ENCODE assay signal across 21 mouse cellular contexts in genomic region chr12:13035108-13035741, GRCm38 (mm10).
DNase-seq lines count a peak whose midpoint lies in the region; ATAC-seq lines count a peak whose summit lies in the region.
"Had no signal": no experiment of that assay in that cellular context is flagged by ENCODE, and none has a peak within 500 bp of the region (broad histone marks: within the 10 kb centered on the region; RNA-seq: fewer than 3 reads in every experiment).

No protein-coding gene starts in this region.

- H3K27ac ChIP-seq in forebrain, embryonic 13.5 days = peak overlapping the region; percentile 35; the same call in 1 of the 2 replicates
- H3K27ac ChIP-seq in forebrain, embryonic 11.5 days (ENCODE audit: low read depth, low read length) = no peak overlapping the region
- peak overlapping the region; percentile 78 for H3K27ac ChIP-seq in forebrain, embryonic 16.5 days (ENCODE audit: low read length)
- H3K27ac ChIP-seq in intestine, embryonic 15.5 days = no peak overlapping the region
- H3K27ac ChIP-seq: embryonic facial prominence, embryonic 10.5 days; hindbrain, embryonic 10.5 days; kidney, postnatal 0 days had no signal

- H3K4me1 ChIP-seq in forebrain, embryonic 13.5 days = 0 out of 2 replicates have a peak, but pooled peaks cover 7% of the 10 kb centered on the region
- no peaks in the 10 kb centered on the region for H3K4me1 ChIP-seq in forebrain, embryonic 11.5 days (replicated peaks; ENCODE audit: control insufficient read depth, insufficient read depth, low read length)
- H3K4me1 ChIP-seq in forebrain, embryonic 16.5 days (replicated peaks; ENCODE audit: control insufficient read depth, insufficient read depth, low read length) = peaks cover 10% of the 10 kb centered on the region
- no peaks in the 10 kb centered on the region for H3K4me1 ChIP-seq in intestine, embryonic 15.5 days (replicated peaks)
- H3K4me1 ChIP-seq: heart, embryonic 12.5 days; hindbrain, embryonic 10.5 days had no signal

- H3K9ac ChIP-seq in forebrain, embryonic 13.5 days = no peak overlapping the region
- no peak overlapping the region for H3K9ac ChIP-seq in forebrain, embryonic 11.5 days (ENCODE audit: low read length)
- H3K9ac ChIP-seq in forebrain, embryonic 16.5 days (replicated peaks; ENCODE audit: low read depth, low read length) = no peak overlapping the region
- no peak overlapping the region for H3K9ac ChIP-seq in intestine, embryonic 15.5 days
- H3K9ac ChIP-seq: heart, embryonic 12.5 days had no signal

- no peaks in the 10 kb centered on the region for H3K36me3 ChIP-seq in forebrain, embryonic 13.5 days (ENCODE audit: poor library complexity, severe bottlenecking)
- no peaks in the 10 kb centered on the region for H3K36me3 ChIP-seq in forebrain, embryonic 11.5 days (ENCODE audit: control insufficient read depth, insufficient read depth, low read length)
- no peaks in the 10 kb centered on the region for H3K36me3 ChIP-seq in forebrain, embryonic 16.5 days (ENCODE audit: control insufficient read depth, insufficient read depth)
- H3K36me3 ChIP-seq in intestine, embryonic 15.5 days = no peaks in the 10 kb centered on the region
- H3K36me3 ChIP-seq: embryonic facial prominence, embryonic 10.5 days; heart, embryonic 12.5 days; hindbrain, embryonic 10.5 days had no signal

- no peak overlapping the region for H3K4me2 ChIP-seq in forebrain, embryonic 13.5 days
- H3K4me2 ChIP-seq in forebrain, embryonic 11.5 days (ENCODE audit: low read depth, low read length, severe bottlenecking) = no peak overlapping the region
- no peak overlapping the region for H3K4me2 ChIP-seq in forebrain, embryonic 16.5 days (ENCODE audit: low read length)
- no peak overlapping the region for H3K4me2 ChIP-seq in intestine, embryonic 15.5 days (replicated peaks)
- H3K4me2 ChIP-seq: heart, embryonic 12.5 days; midbrain, embryonic 11.5 days had no signal

- no peaks in the 10 kb centered on the region for H3K27me3 ChIP-seq in forebrain, embryonic 13.5 days
- no peaks in the 10 kb centered on the region for H3K27me3 ChIP-seq in forebrain, embryonic 11.5 days (ENCODE audit: control insufficient read depth, insufficient read depth, low read length)
- no peaks in the 10 kb centered on the region for H3K27me3 ChIP-seq in forebrain, embryonic 16.5 days (replicated peaks; ENCODE audit: control insufficient read depth, insufficient read depth, low read length)
- no peaks in the 10 kb centered on the region for H3K27me3 ChIP-seq in intestine, embryonic 15.5 days (replicated peaks)
- H3K27me3 ChIP-seq: heart, embryonic 12.5 days had no signal

- DNase-seq in forebrain, embryonic 11.5 days (ENCODE audit: low spot score) = no peak
- peak; percentile 58 for DNase-seq in brain, adult 2 months (ENCODE audit: low read depth, low spot score)
- DNase-seq in layer of hippocampus, adult 9-10 months (ENCODE audit: low spot score) = peak; percentile 45
- DNase-seq: adrenal gland, postnatal 10 days; cerebellum, adult 9-10 months; gastrocnemius, postnatal 36 days; heart, postnatal 10 days; kidney, adult 18-20 months; lung, postnatal 10 days; right cerebral cortex, postnatal 25 days; thymus, postnatal 36 days had no signal

- no peak overlapping the region for H3K4me3 ChIP-seq in forebrain, embryonic 13.5 days
- H3K4me3 ChIP-seq in forebrain, embryonic 11.5 days (ENCODE audit: low read depth, low read length) = no peak overlapping the region
- no peak overlapping the region for H3K4me3 ChIP-seq in forebrain, embryonic 16.5 days (replicated peaks; ENCODE audit: low read length)
- H3K4me3 ChIP-seq in intestine, embryonic 15.5 days (replicated peaks) = no peak overlapping the region
- H3K4me3 ChIP-seq: embryonic facial prominence, embryonic 10.5 days; heart, embryonic 12.5 days; hindbrain, embryonic 10.5 days had no signal

- peak; percentile 82 for ATAC-seq in forebrain, embryonic 13.5 days
- no peak for ATAC-seq in forebrain, embryonic 11.5 days (replicated peaks; ENCODE audit: low FRiP score)
- peak; percentile 80 for ATAC-seq in forebrain, embryonic 16.5 days
- no peak for ATAC-seq in monocyte, adult 5-6 weeks (replicated peaks; ENCODE audit: insufficient number of reproducible peaks, low FRiP score, low TSS enrichment, poor library complexity, severe bottlenecking)
- no peak for ATAC-seq in intestine, embryonic 15.5 days
- no peak for ATAC-seq in granulocyte monocyte progenitor cell, adult 5-6 weeks (replicated peaks; ENCODE audit: poor library complexity, severe bottlenecking)

- 73% methylated on average over 5 of the region's 5 CpGs for WGBS in forebrain, embryonic 13.5 days
- 91% methylated on average over 5 of the region's 5 CpGs for WGBS in forebrain, embryonic 11.5 days
- WGBS in forebrain, embryonic 16.5 days = 56% methylated on average over 5 of the region's 5 CpGs
- WGBS in intestine, embryonic 15.5 days = 84% methylated on average over 5 of the region's 5 CpGs

- no peaks in the 10 kb centered on the region for H3K9me3 ChIP-seq in forebrain, embryonic 13.5 days (replicated peaks)
- H3K9me3 ChIP-seq in forebrain, embryonic 11.5 days (ENCODE audit: control insufficient read depth, low read length) = no peaks in the 10 kb centered on the region
- no peaks in the 10 kb centered on the region for H3K9me3 ChIP-seq in forebrain, embryonic 16.5 days (ENCODE audit: control insufficient read depth, low read length)
- no peaks in the 10 kb centered on the region for H3K9me3 ChIP-seq in intestine, embryonic 15.5 days
- H3K9me3 ChIP-seq: embryonic facial prominence, embryonic 10.5 days; heart, embryonic 12.5 days; hindbrain, embryonic 10.5 days had no signal

Comparison
In these comparisons a context has a peak if more than half of its experiments do, and no peak if none do; other contexts are left out.
1. ATAC-seq: peak in forebrain, embryonic 13.5 days (single experiment) and forebrain, embryonic 16.5 days (single experiment); none in forebrain, embryonic 11.5 days (single experiment), monocyte, adult 5-6 weeks (single experiment), intestine, embryonic 15.5 days (single experiment) and granulocyte monocyte progenitor cell, adult 5-6 weeks (single experiment).
2. H3K27ac ChIP-seq: peak in forebrain, embryonic 13.5 days (single experiment) and forebrain, embryonic 16.5 days (single experiment); none in forebrain, embryonic 11.5 days (single experiment) and intestine, embryonic 15.5 days (single experiment).